Mouse (Mus musculus) ovary, postnatal 10 days (tissue): ENCODE results near the gene Ttll9.

Experiments
- DNase-seq: peaks from one replicate; pipeline ENCODE4 v3.0.0; 2022; ENCODE audit warnings: low spot score

The Ttll9 gene

DNA sequence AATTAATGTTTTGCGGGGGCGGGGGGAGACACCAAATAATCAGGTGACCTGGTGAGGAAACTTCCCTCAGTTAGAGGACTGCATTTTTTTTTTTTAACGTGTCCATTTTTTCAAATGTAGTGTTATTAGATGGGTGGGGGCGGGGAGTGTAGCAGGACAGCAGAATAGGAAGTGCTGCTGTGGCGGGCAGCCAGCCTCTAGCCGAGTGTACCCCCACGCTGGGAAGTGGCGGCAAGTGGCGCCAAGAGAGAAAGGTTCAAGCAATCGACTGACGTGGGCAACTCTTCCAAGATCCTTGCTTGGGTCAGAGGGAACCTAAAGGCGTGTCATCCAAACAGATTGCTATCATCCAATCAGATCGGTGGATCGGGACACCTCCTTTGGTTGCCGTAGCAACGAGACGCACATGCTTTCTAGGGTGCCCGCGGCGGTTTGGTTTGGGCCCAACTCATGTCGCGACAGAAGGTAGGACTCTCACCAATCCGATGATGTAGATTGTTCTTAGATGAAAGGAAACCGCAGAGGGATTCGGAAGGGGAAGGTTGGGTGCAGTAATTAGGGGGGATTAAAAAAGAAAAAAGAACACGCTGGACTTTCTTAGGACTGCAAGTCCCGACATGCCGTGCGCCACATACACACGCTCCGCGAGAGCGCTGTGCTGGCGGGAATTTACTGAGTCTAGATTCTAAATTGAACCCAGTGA lies at the start of gene Ttll9:
TSS of gene Ttll9 (plus strand) at position 395 of the 703 bp plus-strand sequence.
- DNase-seq, result peak; percentile 44

DNA sequence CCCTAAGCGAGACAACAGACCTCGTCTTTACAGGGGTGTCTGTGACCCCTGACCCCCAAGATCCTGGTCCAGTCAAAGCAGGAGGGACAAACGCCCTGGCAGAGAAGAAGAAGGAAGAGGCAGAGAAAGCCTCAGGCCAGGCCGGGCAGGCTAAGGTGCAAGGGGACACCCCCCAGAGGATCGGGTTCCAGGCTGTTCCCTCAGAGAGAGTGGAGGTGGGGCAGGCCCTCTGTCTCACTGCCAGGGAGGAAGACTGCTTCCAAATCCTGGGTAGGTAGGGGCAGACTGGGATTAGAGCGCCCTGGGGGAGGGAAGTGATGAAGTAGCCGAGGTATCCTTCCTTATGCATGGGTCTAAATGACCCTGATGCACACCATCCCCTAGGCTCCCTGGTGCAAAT lies 48.8 kb upstream of the Ttll9 start:
- no peak for DNase-seq

DNA sequence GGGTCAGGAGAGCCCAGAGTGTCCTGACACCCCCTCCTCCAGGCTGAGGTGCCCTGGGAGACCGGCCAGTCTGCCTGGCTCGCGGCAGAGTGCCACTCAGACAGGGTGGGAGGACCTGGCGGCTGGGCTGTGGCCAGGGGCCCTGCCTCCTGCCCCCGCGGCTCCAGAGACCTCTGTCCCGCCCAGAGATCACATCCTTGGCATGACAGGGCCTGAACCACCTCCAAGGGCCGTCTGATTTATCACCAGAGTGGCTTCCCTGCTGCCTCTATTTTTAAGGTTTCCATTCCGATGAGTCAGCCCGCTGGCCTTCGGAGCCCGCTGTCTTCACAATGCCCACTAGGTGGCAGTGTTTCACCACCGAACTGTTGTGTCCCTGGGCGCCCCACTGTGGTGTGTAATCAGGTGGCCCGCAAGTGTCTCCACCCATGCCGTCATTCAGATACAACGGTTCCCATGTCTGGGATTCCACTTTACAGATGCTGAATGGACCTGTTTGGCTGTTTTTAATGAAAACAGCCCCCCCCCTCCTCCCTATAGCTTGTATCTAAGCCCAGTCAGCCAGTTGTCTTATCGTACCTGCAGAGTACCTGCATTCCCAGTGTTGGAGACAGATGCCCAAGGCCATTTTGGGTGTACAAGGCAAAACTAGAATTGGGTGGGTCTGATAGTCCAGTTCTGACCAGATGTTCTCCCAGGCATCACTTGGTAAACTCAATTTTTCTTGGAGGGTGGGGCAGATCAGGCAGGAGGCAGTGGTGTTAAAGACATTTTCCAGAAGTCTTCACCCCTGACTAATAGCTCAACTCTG lies 47.8 kb upstream of the Ttll9 start:
- DNase-seq, result no peak

DNA sequence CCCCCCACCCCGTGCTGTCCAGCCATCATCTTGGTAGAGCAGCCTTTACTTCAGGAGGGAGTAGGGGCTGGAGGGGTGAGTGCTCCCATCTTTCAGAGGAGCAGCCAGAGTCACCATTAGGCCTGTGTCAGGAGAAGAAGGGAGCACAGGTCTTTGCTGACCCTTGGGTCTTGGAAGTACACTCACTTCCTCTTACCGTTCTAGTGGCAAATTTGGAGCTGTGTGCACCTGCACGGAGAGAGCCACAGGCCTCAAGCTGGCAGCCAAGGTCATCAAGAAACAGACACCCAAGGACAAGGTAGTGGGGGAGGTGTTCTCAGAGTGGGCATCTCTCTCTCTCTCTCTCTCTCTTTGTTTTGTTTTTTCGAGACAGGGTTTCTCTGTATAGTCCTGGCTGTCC lies 46.8 kb upstream of the Ttll9 start:
- no peak for DNase-seq

DNA sequence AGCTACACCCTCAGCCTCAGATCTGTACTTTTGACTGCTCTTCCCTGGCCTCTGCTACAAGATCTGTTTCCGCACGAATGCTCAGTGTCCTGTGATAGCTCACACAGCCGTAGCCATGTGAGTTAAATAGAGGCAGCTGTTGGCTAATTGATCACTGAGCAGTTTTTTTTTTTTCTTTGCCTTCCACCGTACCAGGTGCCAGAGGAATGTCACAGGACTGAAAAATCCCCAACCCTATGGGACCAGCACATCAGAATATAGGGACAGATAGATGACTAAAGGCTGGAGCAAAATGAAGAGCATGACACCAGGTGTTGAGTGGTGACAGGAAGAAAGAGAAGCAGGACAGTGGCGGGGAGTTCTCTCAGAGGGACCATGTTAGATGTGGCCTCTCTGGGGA lies 46.2 kb upstream of the Ttll9 start:
- no peak for DNase-seq

DNA sequence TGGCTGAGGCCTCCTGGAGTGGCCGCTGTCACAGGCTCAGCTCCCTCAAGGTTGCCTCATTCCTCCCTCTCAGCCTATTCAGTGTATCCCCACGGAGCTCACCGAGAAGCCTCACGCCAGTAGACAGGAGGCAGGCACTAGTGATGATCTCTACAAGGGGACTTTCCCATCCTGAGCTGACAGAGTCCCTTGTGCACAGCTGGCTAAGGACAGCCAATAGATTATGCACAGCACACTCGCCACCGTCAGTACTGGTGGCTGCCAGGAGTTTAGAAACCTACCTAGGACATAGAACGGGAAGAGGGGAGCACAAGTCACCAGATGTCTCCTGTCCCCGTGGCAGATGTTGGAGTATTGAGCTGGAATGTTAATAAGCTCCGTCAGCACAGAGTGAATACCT lies 44.6 kb upstream of the Ttll9 start:
- DNase-seq, result no peak

DNA sequence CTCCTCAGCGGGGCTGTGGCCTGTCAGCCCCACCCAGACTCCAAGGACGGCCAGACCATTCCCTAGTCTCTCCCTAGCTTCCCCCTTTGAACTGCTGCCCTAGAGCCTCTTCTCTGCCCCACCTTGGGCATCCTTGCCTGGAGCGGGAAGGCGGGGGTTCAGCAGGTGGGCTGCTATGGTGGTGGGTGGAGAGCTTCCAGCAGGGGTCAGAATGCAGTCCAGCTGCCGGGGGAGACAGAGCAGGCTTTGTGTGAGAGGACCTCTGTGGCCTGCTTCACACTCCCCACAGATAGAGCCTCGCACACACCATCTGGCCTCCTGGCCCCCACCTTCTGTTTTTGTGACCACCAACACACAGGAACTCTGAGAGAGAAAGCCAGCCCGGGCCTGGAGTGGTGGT lies 39.9 kb upstream of the Ttll9 start:
- no peak for DNase-seq

DNA sequence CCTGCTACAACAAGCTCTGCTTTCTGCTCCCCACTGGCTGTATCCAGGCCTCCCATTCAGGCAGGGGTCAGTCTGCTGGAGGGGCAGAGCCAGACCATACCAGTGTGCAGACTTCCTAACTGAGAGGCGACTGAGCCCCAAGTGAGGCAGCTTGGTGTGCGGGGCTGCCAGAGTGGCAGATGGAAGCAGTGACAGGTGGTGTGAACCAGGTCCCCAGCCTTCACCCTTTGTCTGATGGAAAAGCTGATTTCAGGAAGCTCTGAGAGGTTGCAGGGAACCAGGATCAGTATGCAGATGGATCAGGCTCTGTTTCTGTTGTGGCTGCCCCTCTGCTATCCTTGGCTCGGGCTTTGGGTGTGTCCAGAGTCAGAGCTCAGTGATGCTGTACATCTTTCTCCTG lies 38.7 kb upstream of the Ttll9 start:
- no peak for DNase-seq

DNA sequence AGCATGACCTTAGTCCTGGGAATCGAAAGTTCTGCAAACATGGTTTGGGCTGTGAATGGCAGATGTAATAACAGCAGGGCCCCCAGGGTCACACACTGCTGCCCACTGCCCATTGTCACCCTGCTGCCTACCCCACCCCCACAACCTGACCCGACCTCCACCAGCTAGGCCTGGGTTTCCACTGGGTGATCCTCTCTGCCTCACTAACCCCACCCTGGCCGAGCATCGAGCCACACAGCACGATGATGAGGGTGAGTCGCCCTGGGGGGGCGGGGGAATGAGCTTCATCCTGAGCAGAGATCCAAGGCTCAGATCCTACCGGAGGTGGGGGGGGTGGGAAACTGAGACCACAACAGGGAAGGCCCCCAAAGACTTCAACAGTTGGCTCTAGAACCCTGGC lies 38.2 kb upstream of the Ttll9 start:
- DNase-seq, result no peak

DNA sequence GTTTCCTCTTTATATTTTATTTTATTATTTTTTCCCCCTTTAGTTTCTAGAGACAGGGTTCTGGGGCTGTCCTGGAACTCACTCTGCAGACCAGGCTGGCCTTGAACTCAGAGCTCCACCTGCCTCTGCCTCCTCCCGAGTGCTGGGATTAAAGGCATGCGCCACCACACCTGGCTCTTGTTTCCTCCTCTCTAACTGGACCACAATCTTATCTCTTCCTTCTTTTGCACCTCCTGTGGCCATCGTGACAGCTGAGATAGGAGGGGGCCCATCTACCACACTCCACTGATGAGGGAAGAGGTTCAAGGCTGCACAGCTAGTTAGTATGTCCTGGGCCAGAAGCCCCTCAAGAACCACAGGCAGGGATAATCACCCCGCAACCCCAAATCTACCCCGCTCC lies 37.7 kb upstream of the Ttll9 start:
- DNase-seq, result no peak

DNA sequence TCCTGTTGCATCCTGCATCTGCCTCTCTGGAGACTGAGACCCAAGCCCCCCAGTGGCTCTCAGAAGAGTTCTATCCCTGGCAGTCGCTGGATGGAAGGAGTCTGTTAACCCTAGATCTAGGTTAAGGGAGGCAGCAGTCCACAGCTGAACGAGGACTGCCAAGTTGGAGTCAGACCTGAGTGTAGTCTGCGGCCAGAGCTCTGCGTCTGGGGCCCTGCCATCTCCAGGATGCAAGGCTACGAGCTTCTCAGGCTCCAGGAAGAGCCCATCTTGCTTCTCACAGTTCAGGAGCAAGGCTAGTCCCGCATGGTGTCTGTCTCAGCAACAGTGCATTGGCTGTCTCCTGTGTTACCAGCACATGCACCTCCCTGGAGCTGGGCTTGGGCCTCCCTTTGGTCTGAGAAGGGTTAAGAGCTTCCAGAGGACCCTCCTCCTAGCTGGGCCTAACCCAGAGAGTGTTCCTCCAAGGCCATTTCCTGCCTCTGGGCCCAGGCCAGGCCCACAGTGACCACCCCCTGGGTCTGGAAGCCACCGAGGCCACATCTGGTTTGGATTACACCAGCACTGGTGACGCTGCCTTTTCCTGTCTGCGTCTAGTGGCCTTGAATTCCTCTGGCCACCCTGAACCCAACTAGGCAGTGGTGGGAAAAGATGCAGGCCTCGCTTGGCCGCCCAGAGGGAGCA lies 37.0 kb upstream of the Ttll9 start:
- no peak for DNase-seq

DNA sequence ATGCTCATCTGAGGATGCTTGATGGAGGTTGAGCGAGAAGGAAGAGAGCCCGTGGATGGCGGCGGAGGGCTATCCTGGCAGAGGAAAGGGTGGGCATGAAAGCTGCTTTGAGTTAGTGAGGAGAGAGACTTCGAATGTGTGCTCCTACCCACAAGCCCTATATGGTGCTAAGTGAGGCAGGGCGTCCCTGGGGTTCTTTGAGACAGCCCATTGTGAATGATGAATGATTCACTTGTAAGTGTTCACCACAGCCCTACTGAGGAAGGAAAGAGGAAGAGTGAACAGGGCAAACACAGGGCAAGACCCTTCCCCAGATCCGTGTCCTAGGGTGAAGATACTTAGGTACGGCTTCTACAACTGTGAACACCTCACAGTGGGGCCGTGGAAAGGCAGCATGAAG lies 35.4 kb upstream of the Ttll9 start:
- no peak for DNase-seq

DNA sequence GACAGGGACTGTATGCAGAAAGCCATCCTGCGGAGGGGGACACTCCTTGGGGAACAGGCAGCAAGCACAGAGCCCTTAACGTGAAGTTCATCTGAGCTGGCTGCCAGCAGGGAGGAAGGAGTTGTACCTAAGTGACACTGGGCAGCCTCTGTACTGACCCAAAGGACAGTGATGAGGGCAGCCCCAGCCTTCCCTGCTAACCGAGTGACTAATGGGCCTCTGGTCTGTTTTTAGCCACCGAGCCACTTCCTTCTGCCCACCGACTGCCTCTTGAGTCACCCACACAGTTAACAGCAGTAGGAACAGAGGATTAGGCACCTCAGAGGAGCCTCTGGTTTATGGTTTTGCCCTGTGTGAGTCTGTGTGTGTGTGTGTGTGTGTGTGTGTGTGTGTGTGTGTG lies 34.9 kb upstream of the Ttll9 start:
- DNase-seq, result no peak

DNA sequence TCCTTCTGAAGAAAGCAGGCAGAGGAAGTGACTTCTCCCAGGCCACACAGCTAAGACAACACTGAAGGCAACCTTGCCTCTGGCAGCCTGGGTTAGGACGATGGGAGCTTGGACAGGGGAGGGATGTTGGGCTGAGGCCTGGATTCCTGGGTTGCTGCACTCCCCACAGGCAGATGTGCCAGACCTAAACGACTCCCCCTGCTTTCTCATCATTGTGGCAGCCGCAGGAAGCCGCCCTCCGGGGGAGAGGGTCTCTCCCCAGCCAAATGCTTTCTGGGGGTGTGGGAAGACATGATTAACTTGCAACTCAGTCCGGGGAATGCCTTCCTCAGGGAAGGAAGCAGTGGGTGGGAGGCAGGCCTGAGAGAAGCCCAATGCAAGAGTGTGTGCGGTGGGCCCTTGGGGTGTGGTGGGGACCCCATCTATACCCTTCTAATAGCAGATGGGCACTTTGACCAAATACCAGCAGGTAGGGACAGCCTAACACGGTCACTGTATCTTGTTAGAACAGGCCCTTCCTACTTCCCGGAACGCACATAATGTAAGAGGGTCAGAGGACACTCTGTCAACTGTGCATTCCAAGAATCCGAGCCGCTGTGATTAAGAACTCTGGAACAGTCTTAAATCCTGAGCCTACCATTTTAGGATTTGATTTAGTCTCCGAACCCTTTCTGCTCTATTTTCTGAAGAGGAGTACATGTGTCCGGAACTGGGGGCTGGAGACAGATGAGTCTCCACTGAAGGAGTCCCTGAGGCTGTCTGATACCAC lies 33.9 kb upstream of the Ttll9 start:
- no peak for DNase-seq

DNA sequence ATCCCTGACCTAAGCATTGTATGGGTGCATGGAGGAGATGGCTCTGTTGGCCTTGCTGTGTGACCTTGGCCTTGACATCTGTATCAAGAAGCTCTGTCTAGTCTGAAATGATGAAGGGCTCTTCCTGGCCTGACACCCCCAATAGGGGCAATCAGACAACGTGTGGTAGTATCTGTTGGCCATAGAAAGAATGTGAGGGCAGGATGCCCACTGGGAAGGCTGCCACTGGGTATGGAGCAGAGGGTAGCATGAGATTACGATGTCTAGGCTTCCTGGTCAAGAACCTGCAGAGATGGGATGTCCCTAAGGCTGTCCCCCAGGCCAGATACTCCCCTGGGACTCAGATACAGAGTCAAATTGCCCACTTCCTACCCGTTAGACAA lies 33.3 kb upstream of the Ttll9 start:
- DNase-seq, result no peak

DNA sequence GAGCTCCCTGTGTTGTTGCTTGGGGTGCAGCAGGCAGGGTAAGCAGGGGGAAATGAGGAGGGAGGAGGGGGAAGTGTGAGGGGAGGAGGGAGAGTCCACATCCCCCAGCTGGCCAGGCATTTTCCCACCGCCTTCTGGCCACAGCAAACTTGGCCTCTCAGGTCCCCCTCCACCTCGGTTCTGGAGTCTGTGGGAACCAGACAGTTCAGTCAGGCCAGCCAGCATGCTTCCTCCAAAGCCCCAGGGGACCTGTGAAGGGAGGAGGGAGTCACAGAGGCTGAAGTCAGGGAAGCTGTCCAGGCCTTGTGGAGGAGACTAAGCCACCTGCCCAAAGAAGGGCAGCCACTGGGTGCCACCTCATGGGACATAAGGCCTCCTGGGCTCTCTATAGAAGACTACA lies 32.0 kb upstream of the Ttll9 start:
- DNase-seq, result no peak

DNA sequence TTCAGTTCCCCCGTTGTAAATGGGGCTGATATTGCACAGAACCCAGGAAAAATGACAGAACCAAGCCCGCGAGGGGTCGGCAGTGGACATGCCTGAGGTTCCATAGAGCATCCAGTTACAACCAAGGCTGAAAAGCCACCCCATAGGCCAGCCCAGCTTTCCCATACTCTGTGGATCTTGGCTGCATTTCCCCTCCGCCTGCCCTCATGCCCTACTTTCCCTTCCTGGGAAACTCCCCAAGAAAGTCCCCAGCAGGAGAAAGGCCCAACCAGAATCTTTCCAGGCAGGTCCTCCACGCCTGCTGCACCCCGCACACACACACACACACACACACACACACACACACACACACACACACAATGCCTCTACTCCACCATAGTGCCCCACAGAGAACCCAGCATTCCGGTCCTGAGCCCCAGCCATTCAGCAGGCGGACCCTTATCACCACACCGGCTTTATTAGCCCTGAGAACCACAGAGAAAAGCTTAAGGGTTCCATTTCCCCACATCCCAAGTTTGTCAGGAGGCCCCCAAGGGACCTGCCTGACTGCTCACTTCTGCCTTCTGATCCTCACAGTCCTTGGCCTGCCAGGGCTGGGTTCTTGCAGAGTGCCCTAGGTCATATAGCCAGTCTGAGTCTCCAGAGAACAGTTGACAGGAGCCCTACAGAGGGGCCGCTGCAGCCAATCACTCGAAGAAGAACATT lies 30.7 kb upstream of the Ttll9 start:
- no peak for DNase-seq

DNA sequence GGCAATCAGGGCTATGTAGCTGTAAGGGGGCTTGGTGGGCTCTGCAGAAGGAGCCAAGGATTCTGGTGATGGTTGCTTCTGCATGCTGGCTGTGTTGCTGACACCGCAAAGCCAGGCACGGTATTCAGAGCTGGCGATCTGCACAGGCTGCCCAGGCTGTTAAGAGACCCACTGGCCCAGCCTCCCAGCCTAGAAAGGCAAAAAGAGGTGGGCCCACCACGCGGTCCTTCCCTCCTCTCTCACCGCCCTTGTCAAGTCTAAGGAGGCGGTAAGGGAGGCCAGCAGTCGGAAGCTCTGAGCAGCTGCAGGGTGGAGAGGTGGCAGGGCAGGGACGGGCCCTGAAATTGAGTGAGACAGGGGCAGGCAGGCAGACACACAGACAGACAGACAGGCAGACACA lies 29.2 kb upstream of the Ttll9 start, which contains the start of gene Foxs1:
TSS of gene Foxs1 (minus strand) at position 161 of the 400 bp plus-strand sequence.
- no peak for DNase-seq

DNA sequence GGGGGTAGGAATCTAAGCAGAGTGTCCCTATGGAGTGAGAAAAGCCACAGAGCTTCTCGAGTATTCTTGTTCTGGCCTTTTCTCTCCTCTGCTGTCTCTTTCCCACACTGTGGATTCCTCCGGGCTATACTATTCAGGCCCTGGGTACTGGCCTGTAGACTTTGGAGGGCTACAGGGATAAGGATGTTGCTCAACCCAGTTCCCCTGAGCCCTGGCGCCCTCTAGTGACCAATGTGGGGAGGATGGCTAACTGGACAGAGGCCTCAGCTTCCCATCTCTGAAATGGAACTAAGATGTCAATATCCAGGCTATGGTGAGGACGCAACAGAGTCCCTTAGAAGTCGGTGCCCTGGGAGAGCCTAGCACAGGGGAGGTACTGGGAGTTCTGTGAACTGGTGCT lies 28.7 kb upstream of the Ttll9 start:
- no peak for DNase-seq

DNA sequence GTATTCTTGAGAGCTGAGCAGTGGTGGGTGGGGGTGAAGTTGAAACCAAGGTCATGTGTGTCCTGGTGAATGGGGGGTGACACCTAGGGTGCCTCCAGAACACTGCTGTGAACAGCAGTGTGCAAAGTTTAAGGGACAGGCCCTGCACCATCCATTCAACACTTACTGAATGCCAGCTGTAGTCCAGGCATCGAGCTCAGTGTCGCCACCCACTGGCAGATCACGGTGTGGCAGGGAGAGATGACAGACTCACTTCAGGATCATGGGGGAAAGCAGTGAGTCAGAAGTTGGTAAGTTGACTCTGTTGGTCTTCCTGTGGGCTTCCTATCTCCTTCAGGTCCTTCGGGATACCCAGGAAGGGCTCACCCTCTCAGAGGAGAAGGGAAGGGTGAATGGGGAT lies 22.4 kb upstream of the Ttll9 start:
- no peak for DNase-seq

DNA sequence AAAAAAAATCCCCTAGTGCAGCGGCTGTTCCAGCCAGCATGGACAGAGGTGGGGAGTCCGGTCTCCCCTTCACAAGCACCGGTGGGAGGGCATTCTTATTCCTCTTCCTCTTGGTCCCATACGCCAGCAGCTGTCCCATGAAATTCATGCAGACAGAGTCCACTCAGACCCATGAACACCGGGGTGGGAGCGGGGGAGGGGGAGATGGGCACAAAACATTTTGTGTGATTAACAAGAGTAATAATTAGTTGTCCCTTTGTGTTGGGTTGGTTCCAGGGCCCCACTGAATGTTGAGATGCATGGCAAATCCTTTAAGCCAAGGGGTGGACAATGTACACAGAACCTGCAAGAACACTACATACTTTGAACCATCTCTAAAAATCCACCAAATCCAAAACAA lies 21.2 kb upstream of the Ttll9 start:
- no peak for DNase-seq

DNA sequence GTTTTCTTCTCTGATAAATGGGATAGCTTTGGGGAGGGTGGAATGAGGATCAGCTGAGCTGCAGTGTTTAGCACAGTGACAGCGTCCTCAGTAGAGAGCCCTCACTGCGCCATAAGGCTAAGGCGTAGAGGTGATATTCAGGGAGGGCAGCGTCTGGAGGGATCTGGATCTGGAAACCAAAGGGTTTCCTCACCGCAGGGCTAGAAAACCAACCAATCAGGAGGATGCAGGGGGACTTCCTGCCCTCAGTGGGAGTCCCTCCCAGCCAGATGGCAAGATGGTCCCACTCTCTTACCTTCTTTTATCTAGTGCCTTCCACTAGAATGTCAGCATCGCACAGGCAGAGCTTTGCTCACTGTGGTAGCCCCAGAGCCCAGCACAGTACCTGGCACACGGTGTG lies 20.5 kb upstream of the Ttll9 start:
- DNase-seq, result no peak
